Mouse (Mus musculus) liver, adult 2 months (tissue): ENCODE results near the gene Fam53b.

Experiments
- CTCF ChIP-seq: fragments of 200-500 bp; IDR thresholded peaks from 2 replicates; pipeline ENCODE4 v1.5.1; 2011; ENCODE audit warnings: low read depth, low read length, control low read depth
- POLR2A ChIP-seq: fragments of 200-500 bp; IDR thresholded peaks from 2 replicates; pipeline ENCODE4 v1.6.1; 2011; ENCODE audit warnings: low read length, control low read depth; ENCODE audit not compliant: insufficient read depth; ENCODE audit errors: extremely low read depth

GRCm38 (mm10) chr7:132772440-132772839 lies 41.2 kb downstream of the Fam53b start:
- TF ChIP-seq POLR2A (no peak), CTCF (no peak)
